Mouse (Mus musculus): ENCODE measurements around the gene Akt1.
A peak's percentile ranks its signal among the peaks of the same experiment; 100 is the strongest.

Akt1 gene

DNA sequence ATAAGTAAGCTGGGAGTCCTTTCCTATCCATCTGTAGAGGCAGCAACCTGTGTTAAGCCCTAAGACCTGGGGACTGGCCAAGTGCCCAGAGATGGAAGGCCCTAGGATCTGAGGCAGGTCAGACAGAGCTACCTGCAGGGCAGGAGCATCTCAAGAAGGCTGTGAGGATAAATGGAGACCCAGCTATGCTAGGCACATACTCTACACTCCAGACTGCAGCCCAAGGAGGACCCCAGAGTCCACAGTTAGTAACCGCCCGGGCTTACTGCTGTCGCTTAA lies 13.4 kb downstream of the Akt1 start:
- DNase-seq (ENCODE audit: low spot score in 2 of 2) = no peak

GRCm38 (mm10) chr12:112660576-112661326 lies 13.9 kb downstream of the Akt1 start:
- DNase-seq (ENCODE audit: low spot score in 2 of 2) = no peak

DNA sequence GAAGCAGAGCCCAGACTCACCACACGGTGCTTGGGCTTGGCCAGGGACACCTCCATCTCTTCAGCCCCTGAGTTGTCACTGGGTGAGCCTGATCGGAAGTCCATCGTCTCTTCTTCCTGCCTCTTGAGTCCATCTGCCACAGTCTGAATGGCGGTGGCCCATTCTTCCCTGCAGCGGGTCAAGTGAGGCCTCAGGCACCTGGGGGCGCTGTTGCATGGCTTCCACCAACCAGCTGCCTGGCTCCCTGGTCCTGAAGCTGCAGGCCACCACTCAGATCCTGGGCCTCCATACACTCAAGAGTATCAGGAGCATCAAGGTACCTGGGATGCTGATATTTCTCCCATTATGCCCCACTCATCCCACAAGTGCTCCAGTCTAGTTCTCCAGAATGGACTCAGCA lies 15.6 kb downstream of the Akt1 start:
- DNase-seq (ENCODE audit: low spot score in 2 of 2) = no peak

DNA sequence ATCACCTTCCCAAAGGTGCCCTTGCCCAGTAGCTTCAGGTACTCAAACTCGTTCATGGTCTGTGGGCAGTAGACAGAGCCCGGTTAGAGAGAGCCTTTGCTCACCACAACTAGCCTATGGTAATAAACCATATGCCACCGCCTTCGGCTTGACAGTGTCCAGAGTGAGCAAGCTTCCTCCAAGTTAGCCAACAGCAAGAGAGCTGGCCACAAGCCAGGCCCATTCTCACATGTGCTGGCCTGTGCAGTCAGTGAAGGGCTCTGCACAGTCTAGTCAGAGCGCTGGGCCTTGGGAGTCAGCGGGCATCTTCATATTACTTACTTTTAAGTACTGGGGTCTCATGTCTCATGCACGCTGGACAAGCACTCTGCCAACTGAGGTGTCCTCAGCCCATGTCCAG lies 16.1 kb downstream of the Akt1 start:
- DNase-seq (ENCODE audit: low spot score in 2 of 2) = no peak

GRCm38 (mm10) chr12:112654076-112654475 lies 20.6 kb downstream of the Akt1 start:
- no peak for DNase-seq (ENCODE audit: low spot score in 2 of 2)

- peak in 1 of 2 experiments; percentile 81 for DNase-seq (ENCODE audit: low spot score in 2 of 2)
Measured at GRCm38 (mm10) chr12:112653157-112653824, 21.4 kb downstream of the Akt1 start.

GRCm38 (mm10) chr12:112651778-112652439 lies 22.8 kb downstream of the Akt1 start:
- no peak for DNase-seq (ENCODE audit: low spot score in 2 of 2)

DNA sequence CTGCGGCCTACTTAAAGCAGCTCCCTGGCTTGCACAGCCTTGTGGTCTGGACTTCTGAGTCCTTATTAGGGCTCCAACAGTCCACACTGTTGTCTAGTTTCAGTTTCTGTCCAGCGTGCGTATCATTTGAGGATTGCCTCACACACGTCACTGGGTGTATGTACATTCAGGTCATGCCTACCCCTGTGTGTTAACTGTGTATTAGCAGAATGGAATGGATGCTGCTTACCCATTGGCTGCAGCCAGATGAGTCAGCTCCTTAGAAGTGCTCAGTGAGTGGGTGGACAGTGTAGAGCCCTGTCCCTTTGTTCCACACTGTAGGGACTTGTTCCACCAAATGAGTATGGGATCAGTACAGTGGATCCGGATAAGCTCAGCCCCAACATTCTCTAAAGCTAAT lies 26.6 kb downstream of the Akt1 start:
- no peak for DNase-seq (ENCODE audit: low spot score in 2 of 2)

DNA sequence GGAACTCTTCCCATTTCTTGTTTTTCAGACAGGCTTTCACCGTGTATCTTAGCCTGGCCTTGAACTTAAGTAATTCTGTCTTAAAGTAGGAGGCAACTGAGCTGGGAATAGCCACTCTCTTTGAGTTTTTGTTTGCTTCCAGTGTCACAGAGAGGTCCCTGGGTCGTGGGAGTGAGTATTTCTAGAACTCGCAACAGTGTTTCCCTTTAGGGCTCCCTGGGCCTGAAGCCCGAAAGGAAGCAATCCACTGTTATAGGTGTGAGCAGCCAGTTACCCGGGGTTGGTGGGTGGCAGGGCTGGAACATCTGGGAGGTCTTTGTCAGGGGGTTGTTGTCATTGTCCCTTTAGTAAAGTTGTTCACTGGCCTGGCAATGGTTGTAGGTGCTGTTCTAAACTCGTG lies 28.5 kb downstream of the Akt1 start:
- no peak for DNase-seq (ENCODE audit: low spot score in 2 of 2)

- DNase-seq (ENCODE audit: low spot score in 2 of 2) = no peak
Measured at GRCm38 (mm10) chr12:112644855-112645506, 29.7 kb downstream of the Akt1 start.

DNA sequence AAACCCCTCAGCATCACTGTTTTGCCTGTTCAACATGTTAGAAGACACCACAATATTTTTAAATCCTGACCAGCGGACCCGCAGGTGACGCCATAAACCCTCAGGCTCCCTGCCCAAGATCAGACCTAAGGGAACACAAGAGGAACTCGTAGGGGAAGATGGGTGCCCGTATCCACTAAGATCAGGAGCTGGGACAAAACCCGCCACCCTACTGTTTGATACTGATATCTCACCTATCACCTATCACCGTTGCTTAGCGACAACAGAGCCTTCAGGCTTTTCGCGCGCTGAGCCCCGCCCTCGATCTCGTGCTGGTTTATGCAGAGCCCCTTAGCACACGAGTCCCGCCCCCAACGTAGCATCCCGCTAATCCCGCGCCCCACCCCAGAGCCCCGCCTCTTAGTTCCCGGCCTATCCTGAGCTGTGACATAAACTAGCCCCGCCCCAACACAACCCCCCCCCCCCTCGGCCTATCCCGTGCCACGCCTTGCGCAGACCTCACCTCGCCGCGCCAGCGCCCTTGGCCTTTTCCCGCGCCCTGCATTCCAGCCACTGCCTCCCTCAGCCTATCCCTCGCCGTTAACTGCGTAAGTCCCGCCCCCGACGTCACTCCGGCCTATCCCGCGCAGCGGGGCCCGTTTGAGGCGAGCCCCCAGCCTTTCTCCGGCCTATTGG lies 30.4 kb downstream of the Akt1 start, which contains the start of gene Siva1:
Gene Siva1, plus strand, starts transcription at position 500 of the 675 bp plus-strand sequence.
- peak; percentile 96 to 98 for DNase-seq (ENCODE audit: low spot score in 2 of 2)

DNA sequence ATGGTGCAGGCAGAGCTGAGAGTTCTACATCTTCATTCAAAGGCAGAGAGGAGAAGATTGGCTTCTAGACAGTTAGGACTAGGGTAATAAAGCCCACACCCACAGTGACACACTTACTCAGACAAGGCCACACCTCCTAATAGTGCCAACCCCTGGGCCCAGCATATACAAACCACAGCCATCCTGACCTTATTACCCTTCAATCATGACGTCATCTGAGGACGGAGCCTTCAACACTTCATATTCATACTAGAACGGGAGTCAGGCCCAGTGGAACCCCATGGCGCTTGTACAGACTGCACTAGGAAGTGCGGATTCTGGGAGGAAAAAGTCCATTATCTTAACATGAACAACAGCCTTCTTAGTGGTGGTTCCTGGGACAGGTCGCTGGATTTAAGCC lies 31.6 kb downstream of the Akt1 start:
- DNase-seq (ENCODE audit: low spot score in 2 of 2) = no peak

DNA sequence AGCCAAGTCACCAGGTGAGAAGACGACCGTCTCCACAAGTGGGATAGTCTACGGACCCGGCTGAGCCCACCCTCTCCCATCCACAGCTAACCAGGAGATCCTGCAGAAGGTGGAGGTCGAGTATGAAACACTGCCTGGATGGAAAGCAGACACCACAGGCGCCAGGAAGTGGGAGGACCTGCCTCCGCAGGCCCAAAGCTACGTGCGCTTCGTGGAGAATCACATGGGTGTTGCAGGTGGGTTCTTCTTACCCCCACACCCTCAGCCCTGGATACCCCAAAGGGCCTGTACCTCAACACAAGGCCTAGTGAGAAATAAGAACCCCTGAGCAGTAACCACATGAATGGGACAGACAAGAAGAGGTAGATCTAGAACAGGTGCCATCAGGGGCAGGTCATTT lies 35.2 kb downstream of the Akt1 start:
- no peak for DNase-seq (ENCODE audit: low spot score in 2 of 2)

DNA sequence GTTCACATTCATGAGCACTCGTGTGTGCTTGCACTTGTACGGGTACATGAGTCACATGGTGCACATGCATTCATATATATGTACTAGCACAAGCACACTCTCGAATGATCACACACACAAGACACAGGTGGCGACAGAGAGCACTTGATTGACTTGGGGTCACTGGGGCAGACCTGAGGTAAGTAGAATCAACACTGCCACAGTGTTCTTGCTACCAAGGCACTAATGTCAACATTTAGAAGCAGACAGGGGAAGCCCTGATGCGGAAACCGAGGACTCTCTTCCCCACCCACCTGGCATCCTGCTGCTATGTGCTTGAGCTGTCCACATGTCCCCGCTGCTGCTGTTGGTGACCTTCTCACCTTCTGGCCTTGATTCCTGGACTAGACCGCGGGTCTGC lies 41.0 kb downstream of the Akt1 start:
- DNase-seq (ENCODE audit: low spot score in 2 of 2) = no peak

GRCm38 (mm10) chr12:112632907-112633306 lies 41.8 kb downstream of the Akt1 start:
- DNase-seq (ENCODE audit: low spot score in 2 of 2) = no peak

- DNase-seq (ENCODE audit: low spot score in 2 of 2) = no peak
Measured at GRCm38 (mm10) chr12:112632084-112632777, 42.5 kb downstream of the Akt1 start.

DNA sequence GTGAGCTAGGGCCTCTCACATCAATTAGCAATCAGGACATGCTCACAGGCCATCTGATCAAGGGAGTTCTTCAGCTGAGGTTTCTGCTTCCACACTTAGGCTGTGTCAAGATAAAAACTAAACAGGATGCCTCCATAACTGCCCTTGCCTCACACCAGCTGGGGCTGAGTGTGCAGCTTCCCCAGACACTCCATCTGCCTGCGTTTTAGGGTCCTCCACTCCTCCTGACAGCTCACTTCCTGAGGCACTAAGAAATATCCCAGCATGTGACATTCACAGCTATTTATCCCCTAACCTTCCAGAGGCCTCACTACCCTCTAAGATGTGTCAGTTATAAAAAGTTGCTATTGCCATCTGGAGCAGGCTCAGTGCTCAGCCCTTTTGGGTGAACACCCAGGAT lies 43.2 kb downstream of the Akt1 start:
- DNase-seq (ENCODE audit: low spot score in 2 of 2) = no peak

GRCm38 (mm10) chr12:112630796-112631195 lies 43.9 kb downstream of the Akt1 start:
- no peak for DNase-seq (ENCODE audit: low spot score in 2 of 2)

DNA sequence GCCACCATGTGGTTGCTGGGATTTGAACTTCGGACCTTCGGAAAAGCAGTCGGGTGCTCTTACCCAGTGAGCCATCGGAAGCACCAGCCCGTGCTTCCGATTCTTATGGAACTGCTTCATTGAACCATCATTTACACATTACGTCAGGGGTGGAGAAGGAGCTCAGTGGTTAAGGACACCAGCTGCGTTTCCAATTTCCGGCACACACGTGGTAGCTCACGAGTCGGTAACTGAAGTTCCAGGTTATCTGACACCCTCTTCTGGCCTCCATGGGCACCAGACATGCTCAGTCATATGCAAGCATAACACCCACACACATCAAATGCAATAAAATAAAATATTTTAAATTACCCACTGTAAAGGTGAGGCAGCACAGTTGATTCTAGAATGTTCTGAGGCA lies 44.7 kb downstream of the Akt1 start:
- DNase-seq (ENCODE audit: low spot score in 2 of 2) = no peak

- no peak for DNase-seq (ENCODE audit: low spot score in 2 of 2)
Measured at GRCm38 (mm10) chr12:112628928-112629721, 45.6 kb downstream of the Akt1 start.

GRCm38 (mm10) chr12:112628197-112628596 lies 46.5 kb downstream of the Akt1 start:
- no peak for DNase-seq (ENCODE audit: low spot score in 2 of 2)

All from frontal cortex, postnatal 10 days (tissue).